Mouse (Mus musculus) heart, adult 11 months (tissue): ENCODE results near the gene Tgif2lx1.
"Not testable (repeated sequence)": the region's sequence is repeated elsewhere in the genome, so short reads cannot be mapped to it uniquely, and the experiment has no call there.

Experiments used
- DNase-seq: peaks from one replicate; pipeline ENCODE4 v3.0.0; 2022

Tgif2lx1 gene

DNA sequence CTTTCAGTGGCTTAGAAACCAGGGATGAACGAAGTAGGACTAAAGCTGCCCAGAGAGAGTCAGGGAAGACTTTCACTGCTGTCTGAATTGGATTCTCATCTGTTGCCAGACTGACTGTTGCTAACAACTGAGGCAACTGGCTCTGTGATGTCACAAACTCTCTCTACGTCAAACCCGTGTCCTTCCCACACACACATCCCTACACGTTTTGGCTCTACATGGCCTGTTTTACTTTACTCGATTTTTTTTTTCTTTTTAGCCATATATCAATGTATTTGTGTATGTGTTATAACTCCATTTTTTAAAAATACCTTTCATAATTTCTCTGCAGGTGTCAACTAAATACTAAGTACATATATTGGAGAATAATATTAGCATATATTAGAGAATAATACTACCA is at the start of gene Tgif2lx1:
TSS of gene Tgif2lx1 (minus strand) at position 101 of the 400 bp plus-strand sequence.
- DNase-seq, result not testable (repeated sequence)
